Mouse (Mus musculus): ENCODE measurements around the gene Dlg2. TPM values are rescaled to one million over a fixed set of nuclear protein-coding genes. Genes with fewer than 3 reads are reported as not detected.

The Dlg2 gene
- polyA plus RNA-seq, 1 experiment = 89.8 TPM

DNA sequence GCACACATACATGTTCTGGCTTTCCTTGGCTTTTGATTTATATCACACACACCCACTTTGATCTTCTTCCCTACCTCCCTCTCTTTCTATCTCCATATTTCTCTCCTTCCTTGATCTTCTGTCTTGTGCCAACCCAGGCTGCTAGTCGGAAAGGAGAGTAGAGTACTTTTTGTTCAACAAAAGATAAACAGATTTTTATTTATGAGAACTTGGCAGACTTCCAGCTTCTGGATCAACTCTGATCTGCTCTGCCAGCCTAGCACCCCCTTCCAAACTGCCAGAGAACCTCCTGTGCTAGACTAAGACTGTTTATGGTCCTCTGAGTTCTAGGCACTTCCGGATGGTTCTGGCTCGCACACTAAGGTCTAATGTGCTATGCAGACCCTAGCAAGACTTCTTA, 968.3 kb downstream of the Dlg2 start:
- Histone ChIP-seq H3K27me3 (ENCODE audit: control insufficient read depth, insufficient read depth, low read length) (no peaks in the 10 kb centered on the region), H3K4me1 (ENCODE audit: control insufficient read depth, insufficient read depth, low read length) (0 out of 2 replicates have a peak, but pooled peaks cover 3% of the 10 kb centered on the region), H3K27ac (ENCODE audit: insufficient read depth, low read length) (no peak overlapping the region), H3K4me3 (replicated peaks; ENCODE audit: insufficient read depth, low read depth, low read length) (no peak overlapping the region)
- DNase-seq = no peak
- 25% methylated on average over 3 of the region's 3 CpGs for WGBS
- TF ChIP-seq POLR2A (IDR thresholded peaks at IDR 0.05; ENCODE audit: borderline replicate concordance, insufficient read depth, low read length) (no peak), CTCF (IDR thresholded peaks at IDR 0.05; ENCODE audit: borderline replicate concordance, insufficient read depth, low read depth, low read length) (no peak)

DNA sequence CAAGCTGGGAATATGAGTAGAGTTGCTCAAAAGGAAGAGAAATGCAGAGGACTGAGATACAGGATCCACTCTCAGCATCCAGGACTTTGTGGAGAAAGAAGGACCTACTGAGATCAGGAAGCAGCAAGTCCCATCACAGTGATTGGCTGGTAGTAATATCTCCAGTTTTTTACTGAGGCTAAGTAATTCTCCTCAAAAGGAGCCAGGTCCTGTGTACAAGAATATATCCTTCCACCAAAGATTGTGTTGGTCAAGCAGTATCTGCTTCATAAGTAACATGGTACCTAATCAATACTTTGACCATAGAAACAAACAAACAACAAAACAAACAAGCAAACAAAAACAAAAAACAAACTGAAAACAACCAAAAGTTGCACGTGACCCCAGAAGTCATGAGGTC, 980.3 kb downstream of the Dlg2 start:
- H3K27me3 ChIP-seq (ENCODE audit: control insufficient read depth, insufficient read depth, low read length) = no peaks in the 10 kb centered on the region
- WGBS = 13% methylated on average over 1 of the region's 1 CpGs
- H3K4me3 ChIP-seq (replicated peaks; ENCODE audit: insufficient read depth, low read depth, low read length) = no peak overlapping the region
- no peak for DNase-seq
- no peak overlapping the region for H3K27ac ChIP-seq (ENCODE audit: insufficient read depth, low read length)
- H3K4me1 ChIP-seq (ENCODE audit: control insufficient read depth, insufficient read depth, low read length) = no peaks in the 10 kb centered on the region
- TF ChIP-seq CTCF (IDR thresholded peaks at IDR 0.05; ENCODE audit: borderline replicate concordance, insufficient read depth, low read depth, low read length) (no peak), POLR2A (IDR thresholded peaks at IDR 0.05; ENCODE audit: borderline replicate concordance, insufficient read depth, low read length) (no peak)

DNA sequence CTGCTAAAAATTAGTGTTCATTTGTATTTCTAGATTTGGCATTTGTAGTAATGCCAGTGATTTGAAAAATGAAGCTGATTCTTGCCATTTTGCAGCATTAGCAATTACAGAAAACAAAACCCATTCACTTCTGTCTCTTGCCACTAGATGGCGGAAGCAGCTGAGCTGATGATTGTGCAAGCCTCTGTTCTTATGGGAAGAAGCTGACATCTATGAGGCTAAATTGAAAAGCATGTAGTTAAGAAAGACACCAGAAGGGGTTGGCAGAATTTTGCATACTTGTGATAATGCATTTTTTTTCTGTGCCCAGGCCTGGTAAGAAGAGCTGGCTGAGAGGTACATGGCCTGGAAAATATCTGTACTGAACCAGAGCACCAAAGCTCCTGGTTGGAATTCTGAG, 980.7 kb downstream of the Dlg2 start:
- no peak overlapping the region for H3K27ac ChIP-seq (ENCODE audit: insufficient read depth, low read length)
- WGBS = 2% methylated on average over 1 of the region's 1 CpGs
- no peaks in the 10 kb centered on the region for H3K27me3 ChIP-seq (ENCODE audit: control insufficient read depth, insufficient read depth, low read length)
- peak; percentile 54 to 70 for DNase-seq
- no peaks in the 10 kb centered on the region for H3K4me1 ChIP-seq (ENCODE audit: control insufficient read depth, insufficient read depth, low read length)
- TF ChIP-seq POLR2A (IDR thresholded peaks at IDR 0.05; ENCODE audit: borderline replicate concordance, insufficient read depth, low read length) (no peak), CTCF (IDR thresholded peaks at IDR 0.05; ENCODE audit: borderline replicate concordance, insufficient read depth, low read depth, low read length) (peak; percentile 67)
- H3K4me3 ChIP-seq (replicated peaks; ENCODE audit: insufficient read depth, low read depth, low read length) = no peak overlapping the region

DNA sequence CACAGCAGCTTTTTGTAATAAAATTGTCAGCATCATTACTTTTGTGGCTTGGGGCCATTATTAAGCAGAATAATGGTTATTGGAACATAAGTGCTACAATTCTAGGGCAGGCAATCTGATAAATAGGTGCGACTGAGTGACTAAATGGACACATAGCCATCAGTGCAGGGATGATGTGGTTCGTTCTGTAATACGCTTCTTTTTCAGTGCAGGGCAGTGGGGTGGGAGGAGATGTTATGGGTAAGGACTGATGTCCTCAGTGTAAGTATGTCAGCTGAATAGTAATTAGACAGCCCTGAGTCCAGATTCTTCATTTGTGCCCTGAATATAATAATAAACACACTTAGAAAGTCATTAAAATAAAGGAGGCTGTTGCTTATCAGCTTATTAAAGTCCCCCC, 984.9 kb downstream of the Dlg2 start:
- DNase-seq = no peak
- WGBS = 92% methylated on average over 3 of the region's 3 CpGs
- H3K27me3 ChIP-seq (ENCODE audit: control insufficient read depth, insufficient read depth, low read length) = no peaks in the 10 kb centered on the region

DNA sequence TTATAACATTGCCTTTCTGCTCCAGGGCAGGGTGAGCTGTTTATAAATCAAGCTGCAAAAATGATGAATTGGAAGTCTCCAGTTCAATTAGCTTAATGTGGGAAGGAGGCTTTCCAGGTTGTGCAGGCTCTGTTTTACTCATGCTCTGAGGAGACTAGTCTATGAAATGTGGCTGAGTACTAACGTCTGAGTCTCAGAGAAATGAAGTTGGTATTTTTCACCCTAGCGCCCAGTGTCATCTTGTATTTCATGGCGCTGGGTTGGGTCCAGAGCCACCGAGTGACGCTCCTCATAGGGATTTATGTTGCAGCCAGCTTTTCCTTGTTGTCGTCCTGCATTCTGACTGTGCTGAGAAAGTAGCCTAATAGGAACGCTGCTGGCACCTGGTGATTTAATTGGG, 986.8 kb downstream of the Dlg2 start:
- DNase-seq = no peak
- Histone ChIP-seq H3K27me3 (ENCODE audit: control insufficient read depth, insufficient read depth, low read length) (no peaks in the 10 kb centered on the region), H3K4me3 (replicated peaks; ENCODE audit: insufficient read depth, low read depth, low read length) (no peak overlapping the region), H3K4me1 (ENCODE audit: control insufficient read depth, insufficient read depth, low read length) (no peaks in the 10 kb centered on the region), H3K27ac (ENCODE audit: insufficient read depth, low read length) (no peak overlapping the region)
- WGBS = 63% methylated on average over 7 of the region's 7 CpGs
- TF ChIP-seq POLR2A (IDR thresholded peaks at IDR 0.05; ENCODE audit: borderline replicate concordance, insufficient read depth, low read length) = no peak
- TF ChIP-seq CTCF (IDR thresholded peaks at IDR 0.05; ENCODE audit: borderline replicate concordance, insufficient read depth, low read depth, low read length) = no peak

More for the DNA sequence above, 984.9 kb downstream of the Dlg2 start:
- Histone ChIP-seq H3K4me1 (ENCODE audit: control insufficient read depth, insufficient read depth, low read length) (no peaks in the 10 kb centered on the region), H3K4me3 (replicated peaks; ENCODE audit: insufficient read depth, low read depth, low read length) (no peak overlapping the region), H3K27ac (ENCODE audit: insufficient read depth, low read length) (no peak overlapping the region)
- TF ChIP-seq POLR2A (IDR thresholded peaks at IDR 0.05; ENCODE audit: borderline replicate concordance, insufficient read depth, low read length) (no peak), CTCF (IDR thresholded peaks at IDR 0.05; ENCODE audit: borderline replicate concordance, insufficient read depth, low read depth, low read length) (no peak)

DNA sequence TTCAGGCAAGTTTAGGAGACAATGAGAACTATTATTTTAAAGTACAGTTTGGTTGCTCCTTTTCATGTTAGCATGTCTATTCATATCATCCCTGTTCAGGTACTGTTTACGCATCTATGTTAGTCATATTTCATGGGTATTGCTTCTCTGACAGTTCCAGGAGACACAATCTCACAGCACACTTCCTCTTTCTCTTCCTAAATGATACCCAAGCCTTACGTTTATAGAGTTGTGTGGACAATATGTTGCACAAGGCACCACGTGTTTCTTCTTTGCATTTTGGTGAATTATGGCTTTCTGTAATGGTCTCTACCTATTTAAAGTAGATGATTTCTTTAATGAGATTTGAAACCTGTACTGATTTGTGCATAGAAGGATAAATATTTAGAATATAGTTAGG, 990.6 kb downstream of the Dlg2 start:
- Histone ChIP-seq H3K27ac (ENCODE audit: insufficient read depth, low read length) (no peak overlapping the region), H3K4me1 (ENCODE audit: control insufficient read depth, insufficient read depth, low read length) (no peaks in the 10 kb centered on the region), H3K27me3 (ENCODE audit: control insufficient read depth, insufficient read depth, low read length) (no peaks in the 10 kb centered on the region), H3K4me3 (replicated peaks; ENCODE audit: insufficient read depth, low read depth, low read length) (no peak overlapping the region)
- no peak for TF ChIP-seq CTCF (IDR thresholded peaks at IDR 0.05; ENCODE audit: borderline replicate concordance, insufficient read depth, low read depth, low read length)
- TF ChIP-seq POLR2A (IDR thresholded peaks at IDR 0.05; ENCODE audit: borderline replicate concordance, insufficient read depth, low read length) = no peak
- whole genome bisulfite sequencing = 84% methylated on average over 3 of the region's 3 CpGs
- DNase-seq = no peak

DNA sequence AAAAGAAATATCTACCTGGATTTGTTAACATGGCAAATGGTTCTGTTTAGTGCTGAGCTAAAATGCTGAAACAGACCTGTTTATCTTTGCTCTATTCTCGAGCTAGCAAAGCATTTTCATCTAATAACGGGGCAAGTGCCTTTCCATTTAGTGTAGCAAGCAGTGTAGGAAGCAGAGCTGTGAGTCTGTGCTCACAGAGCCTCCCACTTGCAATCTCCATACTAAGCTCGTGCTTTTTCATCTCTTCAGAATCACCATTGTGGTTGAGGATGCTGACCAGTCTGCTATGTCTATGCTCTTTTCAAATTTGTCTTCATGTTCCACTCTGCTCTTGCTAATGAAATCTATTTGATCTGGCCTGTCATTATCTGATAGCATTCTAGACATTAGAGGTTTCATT, 1002.7 kb downstream of the Dlg2 start:
- no peak for DNase-seq
- H3K27ac ChIP-seq (ENCODE audit: insufficient read depth, low read length) = no peak overlapping the region
- TF ChIP-seq POLR2A (IDR thresholded peaks at IDR 0.05; ENCODE audit: borderline replicate concordance, insufficient read depth, low read length) (no peak), CTCF (IDR thresholded peaks at IDR 0.05; ENCODE audit: borderline replicate concordance, insufficient read depth, low read depth, low read length) (no peak)
- H3K4me1 ChIP-seq (ENCODE audit: control insufficient read depth, insufficient read depth, low read length) = no peaks in the 10 kb centered on the region
- no peak overlapping the region for H3K4me3 ChIP-seq (replicated peaks; ENCODE audit: insufficient read depth, low read depth, low read length)
- WGBS = 82% methylated on average over 3 of the region's 3 CpGs
- no peaks in the 10 kb centered on the region for H3K27me3 ChIP-seq (ENCODE audit: control insufficient read depth, insufficient read depth, low read length)

DNA sequence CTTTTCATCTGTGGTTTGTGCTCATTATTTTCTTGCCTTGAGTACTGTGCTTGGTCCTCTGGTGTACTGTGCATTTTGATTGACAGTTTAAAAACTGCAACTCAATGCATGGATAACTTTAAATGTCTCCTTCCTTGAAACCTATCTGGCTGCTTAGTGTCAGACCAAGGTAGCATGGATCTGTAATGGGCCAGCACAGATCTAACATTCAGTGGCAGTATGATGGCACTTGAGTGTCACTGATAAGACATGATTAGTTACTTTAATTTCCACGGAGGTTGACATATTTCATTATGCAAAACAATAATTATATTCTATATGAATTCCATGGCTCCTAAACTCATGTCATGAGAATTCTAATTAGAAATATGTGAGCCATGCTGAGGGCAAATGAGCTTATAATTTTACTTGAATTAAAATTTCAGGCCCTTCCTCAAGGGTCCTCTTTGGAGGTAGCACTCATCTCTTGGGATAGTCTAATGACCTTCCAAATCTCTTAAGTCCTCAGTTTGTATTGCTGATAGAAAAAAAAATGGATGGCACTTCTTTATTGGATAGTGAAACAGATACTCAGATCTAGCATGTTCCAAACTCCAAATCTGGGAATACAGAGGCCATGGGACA, 1005.2 kb downstream of the Dlg2 start:
- H3K27ac ChIP-seq (ENCODE audit: insufficient read depth, low read length) = no peak overlapping the region

More for the DNA sequence above, 1005.2 kb downstream of the Dlg2 start:
- no peak overlapping the region for H3K4me3 ChIP-seq (replicated peaks; ENCODE audit: insufficient read depth, low read depth, low read length)
- no peaks in the 10 kb centered on the region for H3K27me3 ChIP-seq (ENCODE audit: control insufficient read depth, insufficient read depth, low read length)
- TF ChIP-seq POLR2A (IDR thresholded peaks at IDR 0.05; ENCODE audit: borderline replicate concordance, insufficient read depth, low read length) = no peak
- TF ChIP-seq CTCF (IDR thresholded peaks at IDR 0.05; ENCODE audit: borderline replicate concordance, insufficient read depth, low read depth, low read length) = no peak
- no peaks in the 10 kb centered on the region for H3K4me1 ChIP-seq (ENCODE audit: control insufficient read depth, insufficient read depth, low read length)
- WGBS = 86% methylated on average over 1 of the region's 1 CpGs
- DNase-seq = no peak
